Mouse (Mus musculus): ENCODE data around the gene Slc39a9.

DNA sequence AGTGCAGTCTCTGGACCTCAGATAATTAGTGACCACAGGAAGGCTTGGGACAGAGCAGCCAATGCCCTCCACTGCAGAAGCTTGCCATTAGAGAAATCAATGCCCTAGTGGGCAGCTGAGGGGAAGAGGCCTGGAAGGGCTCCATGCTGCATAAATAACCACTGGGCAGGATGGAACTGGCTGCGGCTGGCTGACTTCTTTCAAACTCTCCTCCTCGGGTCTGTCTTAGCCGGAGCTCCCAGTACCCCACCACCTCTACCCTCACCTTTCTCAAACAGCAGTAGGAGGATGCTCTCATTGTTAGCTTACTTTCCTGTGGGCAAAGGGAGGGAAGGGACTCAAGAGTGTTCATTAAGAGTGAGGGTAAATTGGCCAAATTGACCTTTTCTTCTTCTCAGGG, 51.3 kb downstream of the Slc39a9 start:
- no peak for TF ChIP-seq POLR2A (IDR thresholded peaks at IDR 0.05; ENCODE audit: low read depth, low read length)
- no peak for TF ChIP-seq CTCF (conservative IDR thresholded peaks at IDR 0.05; ENCODE audit: insufficient read depth, insufficient read length, low read depth, low read length)

All from kidney, adult 2 months (tissue).